Mouse (Mus musculus) heart, postnatal 36 days (tissue): ENCODE results near the gene Cx3cr1. TPM values are rescaled to one million over a fixed set of nuclear protein-coding genes. Genes with fewer than 3 reads are reported as not detected.
A peak's percentile ranks its signal among the peaks of the same experiment; 100 is the strongest.
"Not testable (repeated sequence)": the region's sequence is repeated elsewhere in the genome, so short reads cannot be mapped to it uniquely, and the experiment has no call there.

Source experiments
- DNase-seq, 2 experiments: peaks; one replicate each; pipeline ENCODE4 v3.0.0; 2021 to 2022
- intact Hi-C: fragments of 180-260 bp; cut with DNase I; formaldehyde crosslinking; loops from one replicate; pipeline ENCODE4 v1.15.1; 2025
- total RNA-seq, 2 experiments: library from RNA; stranded (reverse); gene quantifications; 2 replicates each; pipeline ENCODE4 v1.2.3; 2021

Cx3cr1 gene
- total RNA-seq, 2 experiments from 2014 or later = 3.1 to 5.4 TPM

DNA sequence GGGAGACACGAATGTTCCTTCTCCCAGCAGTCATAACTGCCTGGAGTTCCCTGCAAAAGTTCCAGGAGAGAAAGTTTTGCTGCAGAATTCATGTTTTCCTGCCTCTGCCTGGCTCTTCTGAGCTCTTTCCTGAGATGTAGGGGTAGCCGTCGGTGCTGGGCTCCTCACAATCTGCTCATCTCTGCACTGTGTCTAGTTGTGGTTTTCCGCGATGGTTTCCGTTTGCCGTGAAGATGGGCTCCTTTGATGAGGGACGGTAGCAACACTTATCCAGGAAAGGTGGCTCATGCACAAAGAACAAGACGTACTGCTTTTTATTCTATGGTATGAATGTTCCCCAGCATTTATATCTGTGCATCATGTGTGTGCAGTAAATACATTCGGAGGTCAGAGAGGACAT lies 39.3 kb downstream of the Cx3cr1 start:
- intact Hi-C loops = no loop called here
- no peak for DNase-seq

DNA sequence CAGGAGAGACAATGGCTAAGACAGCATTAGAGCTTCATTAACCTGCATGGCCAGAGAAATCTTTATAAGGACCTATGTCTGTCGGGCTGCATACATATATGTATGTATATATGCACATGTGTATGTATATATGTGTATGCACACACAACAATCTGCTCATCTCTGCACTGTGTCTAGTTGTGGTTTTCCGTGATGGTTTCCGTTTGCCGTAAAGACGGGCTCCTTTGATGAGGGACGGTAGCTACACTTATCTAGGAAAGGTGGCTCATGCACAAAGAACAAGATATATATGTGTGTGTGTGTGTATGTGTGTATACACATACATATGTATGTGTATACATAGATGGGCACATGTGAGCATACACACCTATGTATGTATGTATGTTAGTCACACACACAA lies 39.8 kb downstream of the Cx3cr1 start:
- intact Hi-C loops = loop anchor here (2.0 kb wide), 1 partner anchor 69 kb away; no protein-coding TSS in a partner anchor
- DNase-seq = no peak

DNA sequence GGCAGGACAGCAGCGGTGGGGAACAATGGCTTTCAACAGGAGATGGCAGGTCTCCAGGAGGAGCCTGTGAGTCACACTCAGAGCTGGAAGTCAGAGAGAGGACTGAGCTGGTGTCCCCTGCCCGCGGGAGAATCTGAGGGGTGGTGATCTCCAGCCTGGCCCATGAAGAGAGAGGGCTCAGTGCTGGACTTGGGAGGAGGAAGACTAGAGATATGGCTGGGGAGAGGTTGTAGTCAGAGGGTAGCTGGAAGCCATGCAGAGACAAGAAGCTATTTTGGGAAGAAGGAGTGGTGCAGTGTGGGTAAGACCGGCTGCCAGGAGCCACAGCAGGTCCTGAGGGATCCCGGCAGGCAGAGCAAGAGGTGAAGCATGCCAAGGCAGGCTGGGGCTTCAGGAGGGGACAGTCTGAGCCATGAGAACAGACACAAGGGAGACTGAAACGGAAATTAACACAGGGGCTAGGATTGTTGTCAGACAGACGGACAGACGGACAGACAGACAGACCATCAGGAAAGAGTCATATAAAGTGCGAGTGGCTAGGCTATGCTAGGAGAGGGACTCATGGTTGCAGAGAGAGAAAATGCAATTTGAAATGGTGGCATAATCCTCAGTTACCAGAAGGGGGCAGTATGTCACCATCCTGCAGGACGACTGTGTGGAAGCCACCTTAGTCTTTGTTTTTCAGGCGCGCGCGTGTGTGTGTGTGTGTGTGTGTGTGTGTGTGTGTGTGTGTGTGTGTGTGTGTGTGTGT lies 42.1 kb downstream of the Cx3cr1 start:
- peak; percentile 68 to 78 for DNase-seq
- intact Hi-C loops = loop anchor here (1.0 to 2.0 kb wide), 2 partner anchors 46 to 71 kb away; no protein-coding TSS in a partner anchor

- no peak for DNase-seq
- intact Hi-C loops = no loop called here
These were observed 45.1 kb downstream of the Cx3cr1 start for GRCm38 (mm10) chr9:120024625-120025024.

DNA sequence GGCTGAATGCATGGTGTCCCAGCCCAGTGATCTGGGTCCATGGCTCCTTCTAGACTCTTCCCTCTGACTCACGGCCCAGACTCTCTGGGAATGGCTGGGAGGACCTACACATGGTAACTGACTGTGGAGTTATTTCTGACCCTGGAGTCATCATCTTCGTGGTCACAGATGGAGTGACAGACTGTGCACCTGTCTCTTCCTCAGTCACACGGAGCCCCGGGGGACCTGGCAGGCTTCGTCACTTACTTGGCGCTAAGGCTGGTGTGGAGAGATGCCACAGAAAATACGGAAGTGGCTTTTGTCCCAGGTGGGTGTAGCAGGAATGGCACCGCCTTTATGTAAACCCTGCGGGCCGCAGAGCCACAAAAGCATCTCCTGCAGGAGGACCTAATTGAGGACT lies 45.5 kb downstream of the Cx3cr1 start:
- DNase-seq = no peak
- intact Hi-C loops = no loop called here

DNA sequence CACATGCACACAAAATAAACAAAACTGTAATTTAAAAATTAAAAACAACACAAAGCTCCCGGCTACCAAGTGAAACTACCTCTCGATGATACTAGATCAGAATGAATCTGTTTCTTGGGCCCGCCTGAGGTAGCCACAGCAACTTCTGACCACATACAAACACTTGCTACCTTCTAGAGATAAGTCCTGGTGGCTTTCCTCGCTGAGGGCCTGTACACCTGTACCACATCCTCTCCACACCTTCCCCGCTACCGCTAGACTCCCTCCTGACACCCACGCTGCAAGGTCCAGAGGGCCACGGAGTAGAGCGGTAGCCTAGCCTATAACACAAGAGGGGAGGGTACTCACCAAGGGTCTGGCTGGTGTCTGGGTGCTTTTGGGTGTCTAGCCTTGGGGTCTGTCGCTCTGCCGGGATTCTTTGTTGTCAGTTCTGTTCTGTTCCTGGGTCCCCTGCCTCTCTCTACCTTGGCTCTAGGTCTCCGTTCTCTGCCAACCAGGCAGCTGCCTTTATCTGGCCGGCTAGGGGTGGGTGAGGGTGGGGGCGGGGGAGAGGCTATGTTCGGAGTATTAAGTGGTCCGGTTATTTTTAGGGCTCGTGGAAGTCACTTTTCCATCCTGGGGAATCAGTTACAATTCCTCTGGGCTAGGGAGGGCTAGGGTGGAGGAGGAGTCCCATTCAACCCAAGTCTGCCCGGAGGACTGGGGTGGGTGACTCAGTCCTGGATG lies 46.4 kb downstream of the Cx3cr1 start, which contains the start of gene Xirp1:
Gene Xirp1, minus strand, starts transcription at position 513 of the 726 bp plus-strand sequence.
- intact Hi-C loops = no loop called here
- peak in 1 of 2 experiments; percentile 45 for DNase-seq

DNA sequence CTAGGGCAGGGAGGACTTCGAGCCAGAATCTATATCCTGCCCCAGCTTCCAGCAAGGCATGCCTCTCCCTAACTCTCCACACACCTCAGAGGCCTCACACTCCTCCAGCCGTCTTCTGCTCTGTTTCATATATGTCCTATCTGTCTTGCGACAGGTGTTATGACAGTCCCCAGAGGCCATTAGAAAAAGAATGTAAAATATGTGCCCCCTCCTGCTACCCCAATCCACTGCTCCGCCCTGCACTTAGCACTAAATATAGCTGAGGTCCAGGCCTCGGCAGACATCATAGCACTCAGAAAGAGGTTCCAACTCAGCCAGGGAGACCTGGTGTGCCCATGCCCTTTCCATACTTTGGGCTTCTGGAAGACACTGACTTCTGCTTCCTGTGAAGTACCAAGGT lies 48.5 kb downstream of the Cx3cr1 start:
- DNase-seq = no peak
- intact Hi-C loops = loop anchor here (2.0 kb wide), 1 partner anchor 52 kb away; no protein-coding TSS in a partner anchor

DNA sequence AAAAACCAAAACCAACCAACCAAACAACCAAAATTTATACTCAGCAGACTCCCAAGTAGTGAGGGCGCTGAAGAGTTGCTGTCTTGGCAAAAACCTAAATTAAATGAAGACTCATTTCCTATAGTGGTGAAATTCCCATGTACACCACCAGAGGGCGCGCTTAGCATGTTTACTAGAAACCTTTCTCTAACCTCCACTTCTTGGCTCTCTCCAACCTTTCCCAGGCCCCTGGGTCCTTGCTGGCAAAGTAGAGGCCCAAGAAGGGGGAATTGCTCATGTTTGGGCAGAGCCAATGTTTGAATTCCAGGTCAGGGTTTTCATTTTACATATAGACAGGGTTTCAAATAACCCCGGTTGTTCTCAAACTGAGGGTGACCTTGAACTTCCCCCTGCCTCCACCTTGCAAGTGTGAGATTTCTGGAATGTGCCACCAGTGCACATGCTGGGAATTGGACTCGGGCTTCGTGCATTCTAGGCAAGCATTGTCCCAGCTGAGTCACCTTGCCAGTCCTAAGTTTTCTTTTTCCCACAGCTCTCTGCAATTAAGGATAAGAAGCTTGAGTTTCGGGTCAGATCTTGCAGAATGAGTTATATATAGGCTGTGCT lies 49.3 kb downstream of the Cx3cr1 start:
- intact Hi-C loops = loop anchor here (2.0 kb wide), 1 partner anchor 52 kb away; no protein-coding TSS in a partner anchor
- DNase-seq = peak; percentile 79 to 85

DNA sequence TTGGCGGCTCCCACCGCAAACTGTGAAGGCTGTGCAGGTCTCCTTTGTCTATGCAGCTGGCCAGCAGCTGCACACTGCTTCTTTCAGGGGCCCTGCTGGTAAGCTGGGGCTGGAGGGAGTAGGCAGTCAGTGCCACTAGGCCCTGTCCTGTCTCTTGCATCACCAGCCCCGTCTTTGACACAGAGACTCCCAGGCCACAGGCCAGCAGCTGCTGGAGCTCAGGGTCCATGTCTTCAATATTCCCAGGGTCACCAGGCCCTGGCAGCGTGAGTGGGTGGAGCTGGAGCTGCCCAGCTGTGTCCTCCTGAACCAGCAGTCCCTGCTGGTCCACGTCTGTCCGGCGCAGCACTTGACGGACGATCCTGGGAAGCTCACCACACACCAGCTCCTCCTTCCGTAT lies 52.7 kb downstream of the Cx3cr1 start:
- intact Hi-C loops = no loop called here
- no peak for DNase-seq

DNA sequence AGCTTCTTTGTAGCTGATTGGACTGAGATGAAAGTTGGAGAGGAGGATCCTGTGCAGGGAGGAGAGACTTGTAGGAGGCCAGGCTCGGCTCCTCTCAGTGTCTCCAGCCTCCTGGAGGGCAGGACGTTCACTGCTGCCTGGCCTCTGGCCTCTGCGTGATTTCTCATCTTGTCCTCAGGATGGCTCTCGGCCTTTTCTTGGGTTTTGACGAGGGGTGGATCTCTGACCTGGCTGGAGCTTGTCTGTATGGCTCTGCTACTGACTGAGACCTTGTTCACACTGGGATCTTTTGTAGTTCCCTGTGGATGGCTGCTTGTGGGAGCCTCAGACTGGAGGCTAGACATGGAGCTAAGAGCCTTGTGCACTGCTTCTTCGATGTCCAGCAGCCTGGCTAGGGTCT lies 54.9 kb downstream of the Cx3cr1 start:
- no peak for DNase-seq
- intact Hi-C loops = loop anchor here (5.0 kb wide), 1 partner anchor 103 kb away; no protein-coding TSS in a partner anchor

DNA sequence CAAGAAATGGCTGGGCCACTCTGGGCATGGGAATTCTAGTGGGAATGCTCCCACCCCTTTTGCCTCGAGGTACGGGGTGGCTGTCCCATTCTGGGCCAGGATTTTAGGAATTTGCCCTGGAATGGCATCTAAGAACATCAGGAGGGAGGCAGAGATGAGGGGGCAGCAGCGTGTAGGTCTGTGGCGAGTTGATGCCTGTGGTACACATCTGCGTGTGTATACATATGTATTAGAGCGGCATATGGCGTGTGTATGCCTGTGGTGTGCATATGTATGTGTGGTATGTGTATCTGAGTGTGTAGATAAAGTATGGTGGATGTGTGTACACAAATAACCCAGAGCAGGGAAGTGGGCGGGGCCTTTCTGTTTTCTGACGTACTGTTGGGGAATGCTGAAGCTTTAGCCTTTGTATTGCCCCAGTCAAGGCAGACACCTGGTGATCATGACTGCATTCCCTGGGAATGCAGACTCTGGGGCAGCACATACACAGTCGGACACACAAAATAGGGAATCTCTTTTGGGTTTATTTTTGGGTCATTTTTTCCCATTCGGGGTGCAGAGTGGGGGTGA lies 56.3 kb downstream of the Cx3cr1 start:
- intact Hi-C loops = loop anchor here (2.0 to 5.0 kb wide), 2 partner anchors 51 to 101 kb away; no protein-coding TSS in a partner anchor
- DNase-seq = no peak

DNA sequence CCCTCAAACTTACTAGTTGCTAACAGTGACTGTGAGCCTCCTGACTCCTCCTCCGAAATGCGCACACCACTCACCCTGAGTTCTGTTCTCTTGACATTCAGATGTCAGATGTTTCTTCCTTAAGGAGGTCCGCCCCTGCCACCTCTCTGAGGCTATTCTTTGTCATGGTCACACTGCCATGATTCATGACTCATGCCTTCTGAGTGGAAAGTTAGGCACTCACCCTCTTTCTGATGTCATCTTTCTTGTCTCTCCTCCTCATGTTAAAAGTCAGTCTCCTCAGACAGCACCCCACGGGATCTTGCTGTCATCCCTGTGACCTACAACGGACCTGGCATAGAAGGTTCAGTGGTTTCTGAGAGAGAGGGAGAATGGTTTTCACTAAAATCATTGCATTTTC lies 56.9 kb downstream of the Cx3cr1 start:
- intact Hi-C loops = loop anchor here (2.0 to 5.0 kb wide), 2 partner anchors 50 to 100 kb away; no protein-coding TSS in a partner anchor
- no peak for DNase-seq

DNA sequence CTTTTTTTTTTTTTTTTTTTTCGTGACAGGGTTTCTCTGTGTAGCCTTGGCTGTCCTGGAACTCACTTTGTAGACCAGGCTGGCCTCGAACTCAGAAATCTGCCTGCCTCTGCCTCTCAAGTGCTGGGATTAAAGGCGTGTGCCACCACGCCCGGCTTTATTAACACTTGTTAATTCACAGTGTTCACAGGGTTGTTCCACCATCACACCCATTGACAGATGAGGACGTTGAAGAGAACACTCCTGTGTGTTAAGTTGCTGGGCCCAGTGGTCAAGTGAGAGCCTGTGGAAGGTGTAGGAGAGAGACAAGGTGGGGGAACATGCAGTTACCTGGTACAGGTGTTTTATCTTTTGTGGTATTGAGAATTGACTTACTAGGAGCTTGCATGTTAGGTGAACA lies 57.5 kb downstream of the Cx3cr1 start:
- DNase-seq = not testable (repeated sequence)
- intact Hi-C loops = loop anchor here (2.0 to 5.0 kb wide), 2 partner anchors 49 to 100 kb away; no protein-coding TSS in a partner anchor

- intact Hi-C loops = loop anchor here (1.0 to 5.0 kb wide), 2 partner anchors 28 to 99 kb away; no protein-coding TSS in a partner anchor
- peak; percentile 63 to 78 for DNase-seq
These were observed 58.1 kb downstream of the Cx3cr1 start for GRCm38 (mm10) chr9:120011533-120011932.

- DNase-seq = peak; percentile 99 to 100
- intact Hi-C loops = loop anchor here (1.0 to 5.0 kb wide), 2 partner anchors 28 to 99 kb away; no protein-coding TSS in a partner anchor
These were observed 58.7 kb downstream of the Cx3cr1 start for GRCm38 (mm10) chr9:120010781-120011511.

- DNase-seq = no peak
- intact Hi-C loops = loop anchor here (5.0 kb wide), 1 partner anchor 98 kb away; no protein-coding TSS in a partner anchor
These were observed 59.8 kb downstream of the Cx3cr1 start for GRCm38 (mm10) chr9:120009871-120010270.

GRCm38 (mm10) chr9:120009226-120009841 lies 60.3 kb downstream of the Cx3cr1 start:
- intact Hi-C loops = no loop called here
- no peak for DNase-seq

DNA sequence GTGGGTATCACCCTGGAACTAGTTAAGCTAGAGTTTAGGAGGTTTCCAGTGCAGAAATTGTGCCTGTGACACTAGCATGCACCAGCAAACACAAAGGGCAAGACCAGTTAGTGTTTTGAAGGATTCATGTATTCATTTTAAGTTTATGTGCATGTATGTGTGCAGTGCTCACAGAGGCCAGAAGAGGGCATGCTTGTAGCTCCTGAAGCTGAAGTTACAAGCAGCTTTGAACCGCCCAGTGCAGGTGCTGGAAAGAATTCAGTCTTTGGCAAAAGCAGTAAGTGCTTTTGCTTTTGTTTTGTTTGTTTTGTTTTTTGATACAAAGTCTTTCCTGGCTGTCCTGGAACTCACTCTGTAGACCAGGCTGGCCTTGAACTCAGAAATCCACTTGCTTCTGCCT lies 61.8 kb downstream of the Cx3cr1 start:
- intact Hi-C loops = no loop called here
- DNase-seq = no peak

DNA sequence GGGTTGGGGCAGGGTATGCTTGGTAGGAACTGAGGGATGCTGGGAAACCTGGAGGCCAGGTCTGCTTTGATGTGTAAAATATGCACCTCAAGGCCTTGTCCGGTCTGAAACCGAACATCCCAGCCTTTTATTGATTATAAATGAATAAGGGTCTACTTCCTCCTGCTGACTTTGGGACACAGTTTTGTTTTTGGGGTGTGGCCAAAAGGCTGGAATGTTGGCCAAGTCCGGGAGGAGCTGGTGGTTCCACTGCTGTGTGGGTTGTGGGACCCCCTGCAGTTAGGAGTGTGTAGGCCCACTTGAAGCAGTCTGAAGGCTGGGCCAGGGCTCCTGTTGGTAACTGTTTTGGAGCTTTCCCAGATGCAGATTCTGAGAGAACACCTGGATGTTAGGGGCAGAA lies 63.7 kb downstream of the Cx3cr1 start:
- no peak for DNase-seq
- intact Hi-C loops = no loop called here
